Mouse (Mus musculus) liver, embryonic 11.5 days (tissue): ENCODE data around the gene Ndufv1. TPM values are rescaled to one million over a fixed set of nuclear protein-coding genes. Genes with fewer than 3 reads are reported as not detected.

Experiments
- ATAC-seq: fragments of 200-750 bp; cut with Nextera tagmentation; replicated peaks from 2 replicates; pipeline ENCODE4 v1.8.0; 2017; ENCODE audit warnings: moderate number of reproducible peaks, mild to moderate bottlenecking, moderate TSS enrichment, moderate library complexity; ENCODE audit not compliant: low FRiP score
- DNase-seq: peaks from one replicate; pipeline ENCODE4 v3.0.0-alpha.2; 2017; ENCODE audit warnings: low spot score
- H3K27ac ChIP-seq: fragments of 300-500 bp; sonication (generic); 2 replicates; pipeline ENCODE4 v1.5.1; 2014; ENCODE audit warnings: mild to moderate bottlenecking, low read depth, low read length, control low read depth
- H3K27me3 ChIP-seq: fragments of 300-500 bp; sonication (generic); replicated peaks from 2 replicates; pipeline ENCODE4 v1.6.1; 2014; ENCODE audit warnings: low read length, mixed read lengths; ENCODE audit not compliant: control insufficient read depth, insufficient read depth
- H3K36me3 ChIP-seq: fragments of 300-500 bp; sonication (generic); 2 replicates; pipeline ENCODE4 v1.6.1; 2014; ENCODE audit warnings: mild to moderate bottlenecking, low read length, moderate library complexity, mixed read lengths; ENCODE audit not compliant: control insufficient read depth, insufficient read depth
- H3K4me1 ChIP-seq: fragments of 300-500 bp; sonication (generic); replicated peaks from 2 replicates; pipeline ENCODE4 v1.6.1; 2014; ENCODE audit warnings: low read length, mixed read lengths; ENCODE audit not compliant: control insufficient read depth, insufficient read depth
- H3K4me2 ChIP-seq: fragments of 300-500 bp; sonication (generic); 2 replicates; pipeline ENCODE4 v1.6.1; 2014; ENCODE audit warnings: mild to moderate bottlenecking, control low read depth, moderate library complexity
- H3K4me3 ChIP-seq: fragments of 300-500 bp; sonication (generic); 2 replicates; pipeline ENCODE4 v1.5.1; 2014; ENCODE audit warnings: low read depth, low read length, control low read depth
- H3K9ac ChIP-seq: fragments of 300-500 bp; sonication (generic); 2 replicates; pipeline ENCODE4 v1.6.1; 2014; ENCODE audit warnings: low read depth, low read length, control low read depth
- H3K9me3 ChIP-seq: fragments of 300-500 bp; sonication (generic); 2 replicates; pipeline ENCODE4 v1.6.1; 2016; ENCODE audit warnings: low read length, inconsistent platforms, mixed read lengths; ENCODE audit not compliant: control insufficient read depth
- WGBS: fragments of 180-500 bp; shearing (Covaris S2); extraction: QIAGEN DNeasy Blood & Tissue Kit; methylation state at CpG from one replicate; pipeline ENCODE4 v1.1.7; 2014; 5-methylcytosine and 5-hydroxymethylcytosine counted together
- polyA plus RNA-seq: library from polyadenylated mRNA; unstranded; fragments of >200 nt; fragmentation: Nextera tagmentation; extraction: Ambion mirVana; gene quantifications from 2 replicates; pipeline ENCODE4 v1.2.1, GENCODE M21; 2014

Gene Ndufv1
- polyA plus RNA-seq, 1 experiment from 2014 or later, result 232 TPM

DNA sequence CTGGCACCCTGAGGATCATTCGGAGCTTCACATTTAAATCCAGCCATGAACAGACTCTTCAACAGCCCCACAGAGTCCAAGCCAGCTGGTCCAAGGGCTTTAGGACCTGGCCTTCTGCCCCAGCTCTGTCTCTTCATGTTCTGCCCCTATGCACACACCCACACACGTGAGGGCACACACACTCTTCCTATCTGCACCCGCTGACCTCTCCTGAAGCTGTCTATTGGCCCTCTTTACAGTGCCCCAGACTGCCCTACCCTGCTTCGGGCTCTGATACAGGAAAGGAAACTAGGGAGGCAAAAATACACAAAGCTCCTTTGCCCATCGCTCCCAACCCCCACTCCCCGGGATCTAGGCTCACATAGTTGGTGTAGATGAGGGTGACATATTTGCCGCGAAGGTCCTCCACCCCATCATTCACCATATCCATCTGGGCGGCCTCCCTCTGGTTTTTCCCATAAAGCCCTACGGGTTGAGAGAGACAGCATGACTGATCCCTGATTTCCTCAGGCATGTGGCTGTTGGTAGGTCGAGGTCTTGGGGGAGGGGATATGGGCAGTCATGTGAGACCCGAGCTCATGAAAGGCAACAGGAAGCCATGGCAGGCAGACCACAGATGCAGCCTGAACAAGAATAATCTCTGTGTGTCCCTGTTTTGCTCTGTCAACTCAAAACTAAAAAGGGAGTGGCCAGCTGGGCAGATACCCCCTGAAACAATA, 23.9 kb upstream of the Ndufv1 start:
- Histone ChIP-seq H3K36me3 (no peaks in the 10 kb centered on the region), H3K27me3 (no peaks in the 10 kb centered on the region), H3K9me3 (no peaks in the 10 kb centered on the region), H3K9ac (peak overlapping the region; percentile 25; the same call in 1 of the 2 replicates), H3K4me3 (peak overlapping the region; percentile 13), H3K4me1 (peaks cover 18% of the 10 kb centered on the region; the same call in 1 of the 2 replicates), H3K4me2 (peak overlapping the region; percentile 60), H3K27ac (no peak overlapping the region; the same call in 1 of the 2 replicates)
- no peak for ATAC-seq
- WGBS, result 69% methylated on average over 12 of the region's 12 CpGs
- no peak for DNase-seq

DNA sequence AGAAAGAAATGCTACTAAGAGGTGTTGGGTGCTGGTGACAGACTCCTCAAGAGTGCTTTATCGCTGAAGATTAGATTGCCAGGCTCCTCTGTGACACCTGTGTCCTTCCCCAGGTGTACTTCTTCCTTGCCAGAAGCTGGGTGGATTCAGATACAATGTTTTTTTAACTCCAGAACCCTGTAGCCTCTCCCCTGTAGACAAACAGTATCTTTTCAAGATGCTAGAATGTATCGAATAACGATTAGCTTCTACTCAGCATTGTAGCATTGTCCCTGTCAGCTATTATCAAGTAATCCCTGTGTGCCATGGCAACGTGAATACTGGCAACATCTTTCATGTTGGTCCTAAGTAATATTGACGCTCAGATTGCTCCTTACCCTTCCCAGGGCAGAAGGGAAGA, 21.1 kb upstream of the Ndufv1 start:
- peak overlapping the region; percentile 25; the same call in 1 of the 2 replicates for H3K27ac ChIP-seq
- no peak for ATAC-seq
- WGBS, result 63% methylated on average over 5 of the region's 5 CpGs

DNA sequence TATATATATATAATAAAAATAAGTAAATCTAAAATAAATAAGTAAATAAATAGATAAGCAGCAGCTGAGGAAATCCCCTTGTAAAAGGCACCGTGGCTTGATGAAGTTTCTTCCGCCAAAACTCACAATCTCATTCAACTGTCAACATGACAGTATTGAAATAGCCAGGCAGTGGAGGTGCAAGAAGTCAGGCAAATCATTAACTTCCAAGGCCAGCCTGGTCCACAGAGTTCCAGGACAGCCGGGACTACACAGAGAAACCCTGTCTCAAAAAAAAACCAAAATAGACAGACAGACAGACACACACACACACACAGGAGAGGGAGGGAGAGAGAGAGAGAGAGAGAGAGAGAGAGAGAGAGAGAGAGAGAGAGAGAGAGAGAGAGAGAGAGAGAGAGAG, 20.7 kb upstream of the Ndufv1 start:
- ATAC-seq, result no peak
- Histone ChIP-seq H3K9ac (no peak overlapping the region), H3K4me1 (peaks cover 17% of the 10 kb centered on the region; the same call in 1 of the 2 replicates), H3K9me3 (no peaks in the 10 kb centered on the region), H3K27ac (peak overlapping the region; percentile 51; the same call in 1 of the 2 replicates), H3K36me3 (no peaks in the 10 kb centered on the region), H3K4me3 (no peak overlapping the region), H3K4me2 (no peak overlapping the region), H3K27me3 (no peaks in the 10 kb centered on the region)
- DNase-seq, result no peak
- WGBS, result 79% methylated on average over 3 of the region's 3 CpGs

More for the DNA sequence above, 21.1 kb upstream of the Ndufv1 start:
- Histone ChIP-seq H3K4me1 (peaks cover 18% of the 10 kb centered on the region; the same call in 1 of the 2 replicates), H3K9me3 (no peaks in the 10 kb centered on the region), H3K4me2 (no peak overlapping the region), H3K27me3 (no peaks in the 10 kb centered on the region), H3K36me3 (no peaks in the 10 kb centered on the region), H3K9ac (no peak overlapping the region), H3K4me3 (no peak overlapping the region)
- DNase-seq, result no peak

DNA sequence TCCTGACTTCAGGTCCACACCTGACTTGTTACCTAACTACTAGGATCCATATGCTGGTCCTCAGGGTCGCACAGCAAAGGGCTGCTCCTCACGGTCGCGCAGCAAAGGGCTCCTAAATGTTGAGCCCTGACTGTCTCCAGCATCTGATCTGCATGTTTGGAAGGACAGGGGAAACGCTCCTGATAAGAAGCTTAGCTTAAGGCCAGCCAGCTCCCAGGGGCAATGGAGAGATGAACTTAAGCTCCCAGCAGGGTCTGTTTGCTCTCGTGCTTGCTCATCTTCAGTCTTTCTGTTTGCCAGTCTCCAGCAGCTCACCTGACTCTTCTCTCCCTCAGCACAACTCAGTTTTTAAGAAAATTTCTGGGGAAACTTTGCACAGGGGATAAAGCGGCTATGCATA, 20.1 kb upstream of the Ndufv1 start:
- DNase-seq (no peak), ATAC-seq (no peak)
- H3K4me3 ChIP-seq, result no peak overlapping the region
- no peaks in the 10 kb centered on the region for H3K36me3 ChIP-seq
- WGBS, result 51% methylated on average over 7 of the region's 7 CpGs
- no peaks in the 10 kb centered on the region for H3K27me3 ChIP-seq
- no peaks in the 10 kb centered on the region for H3K9me3 ChIP-seq
- H3K4me2 ChIP-seq, result no peak overlapping the region
- H3K4me1 ChIP-seq, result peaks cover 13% of the 10 kb centered on the region; the same call in 1 of the 2 replicates
- H3K27ac ChIP-seq, result peak overlapping the region; percentile 51; the same call in 1 of the 2 replicates
- H3K9ac ChIP-seq, result peak overlapping the region; percentile 9; the same call in 1 of the 2 replicates

- Histone ChIP-seq H3K9me3 (peaks cover 7% of the 10 kb centered on the region), H3K27ac (no peak overlapping the region), H3K4me1 (peaks cover 2% of the 10 kb centered on the region; the same call in 1 of the 2 replicates), H3K9ac (no peak overlapping the region), H3K4me2 (no peak overlapping the region), H3K36me3 (no peaks in the 10 kb centered on the region), H3K4me3 (no peak overlapping the region), H3K27me3 (no peaks in the 10 kb centered on the region)
- ATAC-seq, result no peak
- DNase-seq, result no peak
Observed at GRCm38 (mm10) chr19:4027576-4027975, 15.0 kb upstream of the Ndufv1 start.

GRCm38 (mm10) chr19:4023185-4023584, 10.6 kb upstream of the Ndufv1 start:
- Histone ChIP-seq H3K4me1 (peaks cover 5% of the 10 kb centered on the region; the same call in 1 of the 2 replicates), H3K4me2 (no peak overlapping the region), H3K4me3 (no peak overlapping the region), H3K27me3 (no peaks in the 10 kb centered on the region), H3K27ac (no peak overlapping the region), H3K36me3 (no peaks in the 10 kb centered on the region), H3K9ac (no peak overlapping the region), H3K9me3 (peaks cover 7% of the 10 kb centered on the region)
- DNase-seq (no peak), ATAC-seq (no peak)
- WGBS, result 69% methylated on average over 7 of the region's 7 CpGs

DNA sequence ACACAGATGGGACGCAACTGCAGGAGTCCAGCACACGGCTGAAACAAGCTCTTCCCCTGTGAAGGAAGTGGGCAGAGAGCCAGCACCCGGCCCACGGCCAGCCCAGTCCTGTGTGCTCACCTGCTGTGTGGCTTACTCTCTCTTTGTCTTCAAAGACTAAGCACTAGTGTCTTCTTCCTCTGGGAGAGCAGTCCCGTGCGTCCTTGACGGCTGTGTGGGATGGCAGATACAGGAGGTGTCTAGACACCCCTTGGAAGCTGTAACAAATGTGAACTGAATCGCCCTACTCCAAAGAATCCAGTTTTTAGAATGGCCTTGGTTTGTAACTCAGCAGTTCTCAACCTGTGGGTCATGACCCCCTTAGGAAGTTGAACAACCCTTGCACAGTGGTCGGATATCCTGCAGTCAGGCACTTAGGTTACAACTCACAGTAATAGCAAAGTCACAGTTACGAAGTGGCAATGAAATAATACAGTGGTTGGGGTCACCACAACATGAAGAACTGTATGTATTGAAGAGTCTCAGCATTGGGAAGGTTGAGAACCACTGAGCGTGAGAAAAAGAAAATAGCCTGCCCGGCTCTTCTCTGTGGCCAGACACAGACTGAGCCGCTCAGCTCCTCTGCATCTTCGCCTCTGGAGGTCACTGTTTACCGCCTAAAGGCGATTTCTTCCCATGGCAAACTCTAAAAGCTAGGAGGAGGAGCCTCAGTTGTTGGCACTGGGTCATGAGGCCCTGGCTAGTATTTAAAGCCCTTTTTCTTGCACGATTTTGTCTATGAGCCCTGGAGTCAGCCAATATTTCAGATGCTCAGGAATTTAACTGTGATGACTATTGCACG, 6.4 kb upstream of the Ndufv1 start:
- no peaks in the 10 kb centered on the region for H3K27me3 ChIP-seq
- no peaks in the 10 kb centered on the region for H3K9me3 ChIP-seq
- H3K4me1 ChIP-seq, result peaks cover 16% of the 10 kb centered on the region
- H3K27ac ChIP-seq, result no peak overlapping the region
- H3K4me3 ChIP-seq, result no peak overlapping the region
- DNase-seq (peak; percentile 57), ATAC-seq (peak; percentile 73)
- 41% methylated on average over 18 of the region's 18 CpGs for WGBS
- peak overlapping the region; percentile 25; the same call in 1 of the 2 replicates for H3K4me2 ChIP-seq
- H3K9ac ChIP-seq, result 0 out of 2 replicates have a peak overlapping the region, but pooled peaks have one; percentile 16
- no peaks in the 10 kb centered on the region for H3K36me3 ChIP-seq

DNA sequence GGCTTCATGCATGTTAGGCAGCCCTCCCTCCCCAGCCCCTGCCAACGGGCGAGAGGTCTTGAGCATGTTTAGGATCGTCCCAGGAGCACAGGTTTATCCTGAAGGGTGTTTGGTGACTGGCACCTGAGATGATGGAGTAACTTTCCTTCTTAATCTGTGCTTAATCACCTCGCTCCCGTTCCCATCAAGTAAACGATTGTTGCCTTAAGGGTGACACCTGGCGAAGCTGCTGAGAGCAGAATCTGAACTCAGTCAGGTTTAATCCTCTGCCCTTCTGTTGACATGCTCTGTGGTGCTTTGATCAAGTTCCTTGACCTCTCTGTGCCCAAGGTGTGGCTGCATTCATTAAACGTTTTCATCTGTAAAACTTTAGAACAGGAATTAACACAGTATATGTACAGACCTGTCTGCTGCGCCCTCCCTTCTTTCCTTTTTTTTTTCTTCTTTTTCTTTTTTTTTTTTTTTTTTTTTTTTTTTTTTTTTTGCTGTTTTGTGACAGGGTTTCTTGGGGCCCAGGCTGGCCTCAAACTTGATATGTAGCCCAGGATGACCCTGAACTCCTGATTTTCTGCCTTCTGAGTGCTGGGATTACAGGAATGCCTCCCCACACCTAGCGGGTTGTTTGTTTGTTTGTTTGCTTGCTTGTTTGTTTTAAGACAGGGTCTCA, 5.4 kb upstream of the Ndufv1 start:
- Histone ChIP-seq H3K9ac (no peak overlapping the region), H3K9me3 (no peaks in the 10 kb centered on the region), H3K4me1 (peaks cover 21% of the 10 kb centered on the region), H3K36me3 (no peaks in the 10 kb centered on the region), H3K4me3 (no peak overlapping the region), H3K4me2 (no peak overlapping the region), H3K27me3 (no peaks in the 10 kb centered on the region), H3K27ac (no peak overlapping the region)
- no peak for ATAC-seq
- WGBS, result 65% methylated on average over 10 of the region's 10 CpGs
- no peak for DNase-seq
